Mouse (Mus musculus) heart, embryonic 12.5 days (tissue): ENCODE data around the gene Atp2b2. TPM values are rescaled to one million over a fixed set of nuclear protein-coding genes. Genes with fewer than 3 reads are reported as not detected.

Experiments used
- ATAC-seq: fragments of 200-750 bp; cut with Nextera tagmentation; 2 replicates; pipeline ENCODE4 v1.8.0; 2017; ENCODE audit warnings: moderate TSS enrichment, moderate library complexity; ENCODE audit not compliant: insufficient number of reproducible peaks, low FRiP score
- H3K27ac ChIP-seq: fragments of 300-500 bp; sonication (generic); 2 replicates; pipeline ENCODE4 v1.5.1; 2016; ENCODE audit warnings: mild to moderate bottlenecking, moderate library complexity; ENCODE audit not compliant: poor library complexity, severe bottlenecking
- H3K27me3 ChIP-seq: fragments of 300-500 bp; sonication (generic); replicated peaks from 2 replicates; pipeline ENCODE4 v1.6.1; 2016; ENCODE audit warnings: mild to moderate bottlenecking, moderate library complexity
- H3K36me3 ChIP-seq: fragments of 300-500 bp; sonication (generic); 2 replicates; pipeline ENCODE4 v1.6.1; 2016; ENCODE audit warnings: mild to moderate bottlenecking, moderate library complexity
- H3K4me1 ChIP-seq: fragments of 300-500 bp; sonication (generic); replicated peaks from 2 replicates; pipeline ENCODE4 v1.6.1; 2016; ENCODE audit warnings: mild to moderate bottlenecking
- H3K4me2 ChIP-seq: fragments of 300-500 bp; sonication (generic); 2 replicates; pipeline ENCODE4 v1.6.1; 2016; ENCODE audit warnings: mild to moderate bottlenecking, moderate library complexity
- H3K4me3 ChIP-seq: fragments of 300-500 bp; sonication (generic); 2 replicates; pipeline ENCODE4 v1.5.1; 2016; ENCODE audit warnings: mild to moderate bottlenecking
- H3K9ac ChIP-seq: fragments of 300-500 bp; sonication (generic); 2 replicates; pipeline ENCODE4 v1.6.1; 2016; ENCODE audit warnings: mild to moderate bottlenecking, moderate library complexity
- H3K9me3 ChIP-seq: fragments of 300-500 bp; sonication (generic); replicated peaks from 2 replicates; pipeline ENCODE4 v1.6.1; 2016; ENCODE audit warnings: mild to moderate bottlenecking, moderate library complexity
- WGBS: fragments of 180-500 bp; shearing (Covaris S2); methylation state at CpG from one replicate; pipeline ENCODE4 v1.1.7; 2016; 5-methylcytosine and 5-hydroxymethylcytosine counted together
- polyA plus RNA-seq: library from polyadenylated mRNA; unstranded; fragments of >200 nt; fragmentation: Nextera tagmentation; extraction: Ambion mirVana; gene quantifications from 2 replicates; pipeline ENCODE4 v1.2.1, GENCODE M21; 2016

Gene Atp2b2
- polyA plus RNA-seq, 1 experiment from 2014 or later, result 0.03 TPM

DNA sequence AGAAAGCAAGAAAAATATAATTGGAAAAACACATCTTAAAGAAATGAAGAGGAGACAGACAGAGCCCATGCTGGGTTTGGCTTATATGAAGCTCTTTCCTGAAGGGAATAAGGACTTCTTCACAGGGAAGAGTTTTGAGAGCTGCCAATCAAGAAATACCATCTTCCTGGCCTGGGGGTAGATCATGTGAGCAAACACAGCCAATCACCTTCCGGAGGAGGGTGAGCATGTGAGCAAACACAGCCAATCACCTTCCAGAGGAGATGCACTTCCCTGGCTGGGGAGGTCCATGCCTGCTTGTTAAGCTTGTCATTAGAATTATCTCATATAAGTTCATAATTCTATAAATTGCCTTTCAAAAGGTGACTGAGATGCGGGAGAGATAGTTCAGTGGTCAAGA is 211.9 kb downstream of the Atp2b2 start:
- no peaks in the 10 kb centered on the region for H3K36me3 ChIP-seq
- ATAC-seq, result no peak
- no peak overlapping the region for H3K4me2 ChIP-seq
- H3K9me3 ChIP-seq, result 0 out of 2 replicates have a peak, but pooled peaks cover 3% of the 10 kb centered on the region
- no peaks in the 10 kb centered on the region for H3K4me1 ChIP-seq
- H3K4me3 ChIP-seq, result no peak overlapping the region
- no peak overlapping the region for H3K27ac ChIP-seq
- peaks cover 89% of the 10 kb centered on the region for H3K27me3 ChIP-seq
- no peak overlapping the region for H3K9ac ChIP-seq
- 86% methylated on average over 2 of the region's 2 CpGs for WGBS

- no peaks in the 10 kb centered on the region for H3K36me3 ChIP-seq
These were observed 215.1 kb downstream of the Atp2b2 start for GRCm38 (mm10) chr6:113827309-113827708.

GRCm38 (mm10) chr6:113822417-113822816 is 220.0 kb downstream of the Atp2b2 start:
- no peak overlapping the region for H3K27ac ChIP-seq
- H3K27me3 ChIP-seq, result peaks cover 73% of the 10 kb centered on the region
- no peak for ATAC-seq
- no peak overlapping the region for H3K9ac ChIP-seq
- H3K9me3 ChIP-seq, result no peaks in the 10 kb centered on the region
- H3K4me2 ChIP-seq, result no peak overlapping the region
- H3K4me3 ChIP-seq, result no peak overlapping the region
- H3K36me3 ChIP-seq, result no peaks in the 10 kb centered on the region
- H3K4me1 ChIP-seq, result no peaks in the 10 kb centered on the region
- 24% methylated on average over 7 of the region's 7 CpGs for WGBS

More at GRCm38 (mm10) chr6:113827309-113827708, 215.1 kb downstream of the Atp2b2 start:
- Histone ChIP-seq H3K9ac (no peak overlapping the region), H3K4me1 (no peaks in the 10 kb centered on the region), H3K9me3 (no peaks in the 10 kb centered on the region), H3K27ac (no peak overlapping the region), H3K4me3 (no peak overlapping the region), H3K4me2 (no peak overlapping the region), H3K27me3 (peaks cover 76% of the 10 kb centered on the region)
- WGBS, result 76% methylated on average over 4 of the region's 4 CpGs
- ATAC-seq, result no peak

DNA sequence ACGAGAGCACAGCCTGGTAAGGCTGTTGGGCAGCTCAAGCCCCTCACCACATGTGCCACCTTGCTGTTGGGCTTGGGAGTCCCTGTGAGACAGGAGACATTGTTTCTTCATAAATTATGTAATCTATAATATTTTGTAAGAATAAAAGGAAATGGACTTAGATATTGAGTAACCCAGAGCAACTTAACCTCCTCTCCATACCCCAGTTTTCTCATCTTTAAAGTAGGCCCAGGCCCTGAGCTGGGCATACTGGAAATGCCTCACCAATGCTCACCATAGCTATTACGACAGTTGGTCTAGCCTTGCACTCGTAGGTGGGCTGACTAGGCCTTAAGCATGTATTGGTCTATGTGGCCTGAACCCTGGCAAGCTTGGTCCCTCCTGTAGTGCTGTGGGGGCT is 225.7 kb downstream of the Atp2b2 start:
- Histone ChIP-seq H3K4me2 (no peak overlapping the region), H3K9me3 (no peaks in the 10 kb centered on the region), H3K36me3 (no peaks in the 10 kb centered on the region), H3K27ac (no peak overlapping the region), H3K4me1 (no peaks in the 10 kb centered on the region), H3K9ac (no peak overlapping the region), H3K4me3 (no peak overlapping the region), H3K27me3 (peaks cover 46% of the 10 kb centered on the region)
- WGBS, result 82% methylated on average over 3 of the region's 3 CpGs
- ATAC-seq, result no peak

GRCm38 (mm10) chr6:113811462-113811861 is 231.0 kb downstream of the Atp2b2 start:
- H3K9me3 ChIP-seq, result no peaks in the 10 kb centered on the region
- H3K4me3 ChIP-seq, result no peak overlapping the region
- 45% methylated on average over 1 of the region's 1 CpGs for WGBS
- no peak overlapping the region for H3K4me2 ChIP-seq
- no peak for ATAC-seq
- H3K27ac ChIP-seq, result no peak overlapping the region
- no peak overlapping the region for H3K9ac ChIP-seq
- H3K36me3 ChIP-seq, result no peaks in the 10 kb centered on the region
- H3K27me3 ChIP-seq, result peaks cover 10% of the 10 kb centered on the region
- no peaks in the 10 kb centered on the region for H3K4me1 ChIP-seq

DNA sequence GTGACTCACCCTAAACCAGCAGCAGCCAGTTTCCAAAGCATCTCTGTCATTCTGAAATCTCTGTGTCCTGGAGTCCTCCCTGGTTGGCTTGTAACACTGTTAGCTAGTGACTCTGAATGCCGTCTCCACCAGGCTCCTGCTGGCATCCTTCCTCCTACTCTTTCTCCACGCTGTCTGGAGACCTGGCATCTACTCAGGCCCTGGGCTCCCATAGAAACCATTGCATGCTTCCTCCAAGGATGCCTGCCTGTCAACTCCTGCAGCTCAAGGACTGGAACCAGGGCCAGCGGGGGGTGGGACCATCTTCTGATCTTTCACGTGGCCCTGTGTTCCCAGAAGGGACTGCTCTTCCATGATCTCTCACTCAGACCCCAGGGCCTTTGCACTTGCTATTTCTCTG is 231.7 kb downstream of the Atp2b2 start:
- Histone ChIP-seq H3K9me3 (peaks cover 1% of the 10 kb centered on the region; the same call in 1 of the 2 replicates), H3K36me3 (no peaks in the 10 kb centered on the region), H3K27ac (no peak overlapping the region), H3K4me1 (no peaks in the 10 kb centered on the region), H3K27me3 (peaks cover 10% of the 10 kb centered on the region), H3K4me2 (no peak overlapping the region), H3K4me3 (no peak overlapping the region), H3K9ac (no peak overlapping the region)
- 70% methylated on average over 4 of the region's 4 CpGs for WGBS
- no peak for ATAC-seq

DNA sequence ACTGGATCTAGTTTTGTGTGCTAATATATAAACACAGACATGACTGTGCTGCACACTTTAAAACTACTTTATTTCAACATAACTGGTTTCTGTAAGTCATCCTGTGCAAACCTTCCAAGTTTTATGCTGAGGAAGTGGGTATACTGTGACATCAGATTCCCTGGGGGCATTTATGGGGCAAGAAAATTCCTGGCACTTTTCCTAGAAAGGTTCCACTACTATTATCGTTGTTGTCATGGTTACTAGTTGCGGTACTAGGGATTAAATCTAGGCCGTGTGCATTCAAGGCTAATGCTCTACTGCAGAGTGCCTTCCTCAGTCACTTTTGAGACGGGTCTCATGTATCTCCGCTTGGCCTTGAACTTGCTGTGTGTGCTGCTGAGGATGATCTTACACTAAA is 236.2 kb downstream of the Atp2b2 start:
- no peaks in the 10 kb centered on the region for H3K36me3 ChIP-seq
- WGBS, result 82% methylated on average over 5 of the region's 5 CpGs
- peaks cover 14% of the 10 kb centered on the region for H3K9me3 ChIP-seq
- H3K4me3 ChIP-seq, result no peak overlapping the region
- H3K4me2 ChIP-seq, result no peak overlapping the region
- peaks cover 3% of the 10 kb centered on the region; the same call in 1 of the 2 replicates for H3K4me1 ChIP-seq
- no peak overlapping the region for H3K9ac ChIP-seq
- H3K27me3 ChIP-seq, result peaks cover 4% of the 10 kb centered on the region
- no peak for ATAC-seq
- no peak overlapping the region for H3K27ac ChIP-seq

DNA sequence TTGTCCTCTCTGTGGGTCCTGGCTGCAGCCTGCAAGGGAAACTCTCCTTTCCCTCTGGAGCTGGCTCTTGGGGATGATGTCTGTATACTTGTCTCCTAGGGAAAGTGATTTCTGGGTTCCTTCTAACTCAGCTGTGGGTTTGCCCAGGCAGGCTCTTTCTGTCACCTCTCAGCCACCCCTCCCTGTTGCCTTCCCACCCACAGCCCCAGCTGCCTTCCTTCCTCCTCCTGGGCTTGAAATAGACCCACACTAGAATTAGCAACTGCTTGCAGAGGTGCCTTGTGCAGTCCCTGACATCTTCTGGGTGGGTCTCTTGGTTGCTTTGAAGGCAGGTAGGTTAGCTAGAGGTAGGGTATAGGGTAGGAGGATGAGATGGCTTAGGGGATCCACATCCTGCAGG is 241.2 kb downstream of the Atp2b2 start:
- ATAC-seq, result no peak
- Histone ChIP-seq H3K4me2 (no peak overlapping the region), H3K27ac (no peak overlapping the region)

GRCm38 (mm10) chr6:113799915-113800314 is 242.5 kb downstream of the Atp2b2 start:
- no peak overlapping the region for H3K4me2 ChIP-seq
- H3K9me3 ChIP-seq, result peaks cover 5% of the 10 kb centered on the region
- no peak overlapping the region for H3K9ac ChIP-seq
- H3K27me3 ChIP-seq, result peaks cover 5% of the 10 kb centered on the region; the same call in 1 of the 2 replicates
- no peak overlapping the region for H3K4me3 ChIP-seq
- ATAC-seq, result no peak
- H3K27ac ChIP-seq, result no peak overlapping the region
- H3K36me3 ChIP-seq, result no peaks in the 10 kb centered on the region
- 75% methylated on average over 3 of the region's 3 CpGs for WGBS
- peaks cover 40% of the 10 kb centered on the region for H3K4me1 ChIP-seq

More for the DNA sequence above, 241.2 kb downstream of the Atp2b2 start:
- peaks cover 5% of the 10 kb centered on the region; the same call in 1 of the 2 replicates for H3K27me3 ChIP-seq
- no peak overlapping the region for H3K4me3 ChIP-seq
- no peaks in the 10 kb centered on the region for H3K36me3 ChIP-seq
- no peak overlapping the region for H3K9ac ChIP-seq
- H3K4me1 ChIP-seq, result peaks cover 29% of the 10 kb centered on the region
- H3K9me3 ChIP-seq, result peaks cover 14% of the 10 kb centered on the region

GRCm38 (mm10) chr6:113799349-113799748 is 243.1 kb downstream of the Atp2b2 start:
- Histone ChIP-seq H3K36me3 (no peaks in the 10 kb centered on the region), H3K27me3 (peaks cover 5% of the 10 kb centered on the region; the same call in 1 of the 2 replicates), H3K4me1 (peaks cover 45% of the 10 kb centered on the region), H3K27ac (no peak overlapping the region), H3K4me2 (no peak overlapping the region), H3K9me3 (no peaks in the 10 kb centered on the region), H3K4me3 (no peak overlapping the region), H3K9ac (no peak overlapping the region)
- WGBS, result 79% methylated on average over 9 of the region's 9 CpGs
- ATAC-seq, result no peak

DNA sequence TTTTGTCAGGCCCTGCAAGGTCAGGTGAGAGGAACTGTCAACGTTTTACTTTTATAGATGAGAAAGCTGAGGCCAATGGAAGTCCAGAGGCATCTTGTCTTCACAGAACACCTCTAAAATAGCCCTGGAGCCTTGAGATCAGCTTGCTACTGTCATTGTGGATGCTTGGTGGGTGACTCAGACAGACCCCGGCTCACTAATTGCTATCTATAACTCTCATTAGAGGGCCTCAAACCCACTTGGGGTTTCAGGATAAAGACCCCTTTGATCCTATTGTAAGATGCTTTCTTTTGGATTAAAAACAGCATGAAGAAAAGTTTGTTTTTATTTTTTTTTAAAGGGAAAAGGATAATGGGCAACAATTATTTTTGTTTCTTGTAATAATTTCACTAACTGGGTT is 243.5 kb downstream of the Atp2b2 start:
- no peak overlapping the region for H3K9ac ChIP-seq
- no peak overlapping the region for H3K4me2 ChIP-seq
- peaks cover 5% of the 10 kb centered on the region; the same call in 1 of the 2 replicates for H3K27me3 ChIP-seq
- peaks cover 46% of the 10 kb centered on the region for H3K4me1 ChIP-seq
- WGBS, result 16% methylated on average over 2 of the region's 2 CpGs
- H3K4me3 ChIP-seq, result no peak overlapping the region
- H3K36me3 ChIP-seq, result no peaks in the 10 kb centered on the region
- 0 out of 2 replicates have a peak overlapping the region, but pooled peaks have one; percentile 31 for H3K27ac ChIP-seq
- no peak for ATAC-seq
- no peaks in the 10 kb centered on the region for H3K9me3 ChIP-seq

GRCm38 (mm10) chr6:113795241-113795702 is 247.1 kb downstream of the Atp2b2 start:
- no peaks in the 10 kb centered on the region for H3K9me3 ChIP-seq
- peak overlapping the region; percentile 50 for H3K4me2 ChIP-seq
- H3K4me1 ChIP-seq, result peaks cover 43% of the 10 kb centered on the region
- H3K36me3 ChIP-seq, result no peaks in the 10 kb centered on the region
- H3K27me3 ChIP-seq, result peaks cover 5% of the 10 kb centered on the region
- H3K27ac ChIP-seq, result peak overlapping the region; percentile 93
- H3K4me3 ChIP-seq, result no peak overlapping the region
- 2% methylated on average over 4 of the region's 4 CpGs for WGBS
- ATAC-seq, result peak; percentile 90
- H3K9ac ChIP-seq, result 0 out of 2 replicates have a peak overlapping the region, but pooled peaks have one; percentile 9
